21 mouse cellular contexts compared by ENCODE assay signal in the genomic region with DNA sequence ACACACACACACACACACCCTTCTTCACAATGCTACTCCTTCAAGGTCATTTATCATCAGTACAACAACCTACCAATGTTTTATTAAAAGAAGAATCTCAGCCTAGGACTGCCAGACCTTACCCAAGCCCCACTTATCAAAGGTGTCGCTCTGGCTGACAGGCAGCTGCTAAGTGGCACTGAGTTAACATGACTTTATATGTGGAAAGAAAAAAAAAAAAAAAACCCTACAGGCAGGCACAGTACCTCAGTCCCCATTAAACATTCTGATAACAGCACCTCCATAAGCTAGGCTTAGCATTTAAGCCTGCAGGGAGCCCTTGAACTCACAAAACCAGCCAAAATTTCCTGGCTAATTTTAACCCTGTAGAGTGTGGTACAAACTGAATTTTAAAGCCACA. TPM values are rescaled to one million over a fixed set of nuclear protein-coding genes. Genes with fewer than 3 reads are reported as not detected.
DNase-seq lines count a peak whose midpoint lies in the region; ATAC-seq lines count a peak whose summit lies in the region.
"Had no signal": no experiment of that assay in that cellular context is flagged by ENCODE, and none has a peak within 500 bp of the region (broad histone marks: within the 10 kb centered on the region; RNA-seq: fewer than 3 reads in every experiment).

No protein-coding gene starts in this region.

- peaks cover 41% of the 10 kb centered on the region for H3K4me1 ChIP-seq in heart, embryonic 10.5 days
- H3K4me1 ChIP-seq in neural tube, embryonic 12.5 days: peaks cover 7% of the 10 kb centered on the region
- peaks cover 6% of the 10 kb centered on the region for H3K4me1 ChIP-seq in hindbrain, embryonic 16.5 days (ENCODE audit: control insufficient read depth, insufficient read depth, low read depth, low read length)

- H3K9ac ChIP-seq in neural tube, embryonic 12.5 days: no peak overlapping the region
- H3K9ac ChIP-seq in hindbrain, embryonic 16.5 days (ENCODE audit: low read depth, low read length): no peak overlapping the region
- H3K9ac ChIP-seq: embryonic facial prominence, embryonic 15.5 days; forebrain, embryonic 12.5 days; liver, embryonic 12.5 days had no signal

- DNase-seq in heart, embryonic 10.5 days (ENCODE audit: low spot score): peak; percentile 84
- DNase-seq in heart, postnatal 25 days (ENCODE audit: low spot score): no peak
- no peak for DNase-seq in neural tube, embryonic 10.5 days (ENCODE audit: extremely low spot score, low spot score)
- no peak for DNase-seq in thymus, postnatal 10 days (ENCODE audit: low spot score in 2 of 2)
- no peak for DNase-seq in MN1 (ENCODE audit: low spot score)
- DNase-seq: adrenal gland, adult 8-10 months; cerebellum, adult 8-10 months; gastrocnemius, adult 2 months; kidney, postnatal 10 days; left cerebral cortex, postnatal 4 days; right cerebral cortex, postnatal 25 days; thymus, adult 2 months had no signal

- ATAC-seq in neural tube, embryonic 12.5 days (ENCODE audit: low FRiP score, low read depth): no peak
- ATAC-seq in hindbrain, embryonic 16.5 days: no peak
- ATAC-seq: intestine, embryonic 16.5 days; liver, embryonic 12.5 days had no signal

- peak overlapping the region; percentile 91 for H3K4me3 ChIP-seq in heart, embryonic 10.5 days
- H3K4me3 ChIP-seq in neural tube, embryonic 12.5 days: no peak overlapping the region
- peak overlapping the region; percentile 59; the same call in 1 of the 2 replicates for H3K4me3 ChIP-seq in hindbrain, embryonic 16.5 days (ENCODE audit: low read length)
- H3K4me3 ChIP-seq: gastrocnemius, adult 2 months; liver, embryonic 12.5 days; myocyte had no signal

- H3K4me2 ChIP-seq in neural tube, embryonic 12.5 days (replicated peaks): 0 out of 2 replicates have a peak overlapping the region, but pooled peaks have one; percentile 98
- peak overlapping the region; percentile 89 for H3K4me2 ChIP-seq in hindbrain, embryonic 16.5 days (ENCODE audit: low read length)
- H3K4me2 ChIP-seq: liver, embryonic 12.5 days had no signal

- intact Hi-C loops in heart, postnatal 25 days (cut with DNase I): no loop called here

- peaks cover 23% of the 10 kb centered on the region for H3K27me3 ChIP-seq in heart, embryonic 10.5 days (ENCODE audit: insufficient read depth, poor library complexity, severe bottlenecking)
- H3K27me3 ChIP-seq in neural tube, embryonic 12.5 days (replicated peaks): peaks cover 37% of the 10 kb centered on the region
- no peaks in the 10 kb centered on the region; the same call in 1 of the 2 replicates for H3K27me3 ChIP-seq in hindbrain, embryonic 16.5 days (replicated peaks; ENCODE audit: control insufficient read depth, insufficient read depth, low read length)

- peak overlapping the region; percentile 96 for H3K27ac ChIP-seq in heart, embryonic 10.5 days
- no peak overlapping the region for H3K27ac ChIP-seq in neural tube, embryonic 12.5 days
- no peak overlapping the region for H3K27ac ChIP-seq in hindbrain, embryonic 16.5 days (ENCODE audit: low read depth, low read length)
- H3K27ac ChIP-seq: embryonic facial prominence, embryonic 15.5 days; forebrain, embryonic 12.5 days; gastrocnemius, adult 2 months; liver, embryonic 12.5 days had no signal

- H3K9me3 ChIP-seq in heart, embryonic 10.5 days: no peaks in the 10 kb centered on the region
- no peaks in the 10 kb centered on the region for H3K9me3 ChIP-seq in neural tube, embryonic 12.5 days
- no peaks in the 10 kb centered on the region for H3K9me3 ChIP-seq in hindbrain, embryonic 16.5 days (ENCODE audit: control insufficient read depth, low read length)
- H3K9me3 ChIP-seq: embryonic facial prominence, embryonic 15.5 days; forebrain, embryonic 12.5 days; G1E; liver, embryonic 12.5 days had no signal

- 21% methylated on average over 1 of the region's 1 CpGs for WGBS in heart, embryonic 10.5 days
- WGBS in neural tube, embryonic 12.5 days: 61% methylated on average over 1 of the region's 1 CpGs
- WGBS in hindbrain, embryonic 16.5 days: 48% methylated on average over 1 of the region's 1 CpGs

- no peaks in the 10 kb centered on the region for H3K36me3 ChIP-seq in heart, embryonic 10.5 days
- no peaks in the 10 kb centered on the region for H3K36me3 ChIP-seq in neural tube, embryonic 12.5 days
- no peaks in the 10 kb centered on the region for H3K36me3 ChIP-seq in hindbrain, embryonic 16.5 days (ENCODE audit: control insufficient read depth, insufficient read depth, low read length)
- H3K36me3 ChIP-seq: embryonic facial prominence, embryonic 15.5 days; forebrain, embryonic 12.5 days; G1E; liver, embryonic 12.5 days had no signal

RNA-seq across cellular contexts. Expression of gene Ryr2, which starts 2.4 kb away (rescaled TPM):
- 22.0 and 31.5 TPM in 2 replicates for polyA plus RNA-seq in heart, embryonic 10.5 days (2016; fragmentation: Nextera tagmentation; extraction: Ambion mirVana)
- 1,000 to 10,000 TPM in 1 of 2 experiments, 100 to 1,000 TPM in 1; 936 to 1,019 TPM for total RNA-seq in heart, postnatal 25 days (2021)
- 1.2 TPM in 2 replicates for polyA plus RNA-seq in neural tube, embryonic 12.5 days (2016; fragmentation: Nextera tagmentation; extraction: Ambion mirVana)
- 3.6 and 5.0 TPM in 2 replicates for polyA plus RNA-seq in hindbrain, embryonic 16.5 days (2015; fragmentation: Nextera tagmentation; extraction: Ambion mirVana)
- total RNA-seq: megakaryocyte, adult 5-6 weeks had no signal
- polyA plus RNA-seq: G1E, myocyte had no signal
